Mouse (Mus musculus) telencephalon, adult 2 months (tissue): ENCODE data around the gene Gm9970.

Source experiments
- DNase-seq: peaks from one replicate; pipeline ENCODE4 v3.0.0-alpha.2; 2011; ENCODE audit warnings: low read depth, low spot score

Gm9970 gene

GRCm38 (mm10) chr5:31195671-31196070, 45.4 kb downstream of the Gm9970 start:
- DNase-seq: no peak

- DNase-seq: no peak
These were observed 46.2 kb downstream of the Gm9970 start for GRCm38 (mm10) chr5:31194486-31195485.

- DNase-seq: no peak
These were observed 47.3 kb downstream of the Gm9970 start for GRCm38 (mm10) chr5:31193631-31194281.

GRCm38 (mm10) chr5:31192939-31193630, 47.9 kb downstream of the Gm9970 start, which contains the start of the genes Snx17 and Eif2b4:
Gene Snx17 (plus strand): TSS chr5:31193227.
Gene Eif2b4 (minus strand): TSS chr5:31193430.
- DNase-seq: peak; percentile 99

GRCm38 (mm10) chr5:31192045-31192938, 48.7 kb downstream of the Gm9970 start:
- no peak for DNase-seq
